Mouse (Mus musculus) C2C12 (cell line): Measurements from ENCODE around the gene Camta1.

ENCODE experiments used
- CEBPB ChIP-seq: IDR thresholded peaks from one replicate; pipeline ENCODE4 v1.6.1; 2011; ENCODE audit warnings: low read depth, mild to moderate bottlenecking, control low read depth, moderate library complexity
- CTCF ChIP-seq: IDR thresholded peaks from one replicate; pipeline ENCODE4 v1.5.1; 2011; ENCODE audit not compliant: control insufficient read depth, insufficient read depth, insufficient read length
- MAX ChIP-seq: IDR thresholded peaks from one replicate; pipeline ENCODE4 v1.6.1; 2011; ENCODE audit warnings: mild to moderate bottlenecking, control low read depth
- MYOD1 ChIP-seq: IDR thresholded peaks from one replicate; pipeline ENCODE4 v1.6.1; 2011; ENCODE audit warnings: low read depth; ENCODE audit not compliant: control insufficient read depth, insufficient read length
- MYOG ChIP-seq: IDR thresholded peaks from one replicate; pipeline ENCODE4 v1.6.1; 2011; ENCODE audit not compliant: control insufficient read depth, insufficient read length; ENCODE audit errors: extremely low read depth
- USF1 ChIP-seq: IDR thresholded peaks from one replicate; pipeline ENCODE4 v1.6.1; 2011; ENCODE audit warnings: low read depth, mild to moderate bottlenecking, control low read depth, moderate library complexity

DNA sequence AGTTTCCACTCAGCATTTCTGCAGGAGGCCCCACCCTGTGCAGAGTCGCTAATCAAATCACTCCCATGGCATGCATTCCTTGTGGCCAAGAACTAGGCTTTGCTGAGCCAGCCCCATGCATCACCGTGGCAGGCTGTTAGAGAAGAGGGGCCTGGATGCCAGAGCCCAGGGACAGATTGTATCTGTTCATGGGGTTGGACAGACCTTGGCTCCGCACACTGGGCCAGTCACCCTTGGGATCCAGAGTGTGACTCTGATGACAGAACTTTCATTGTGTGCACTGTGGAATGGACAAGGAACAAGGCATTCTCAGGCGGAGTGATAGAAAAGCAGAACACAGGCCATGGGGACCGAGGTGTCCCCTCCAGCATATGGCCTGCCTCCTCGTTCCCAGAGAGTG is 610.9 kb downstream of the Camta1 start:
- TF ChIP-seq CTCF, result no peak
- TF ChIP-seq MYOD1, result no peak
- TF ChIP-seq USF1, result no peak
- no peak for TF ChIP-seq MAX
- TF ChIP-seq MYOG, result no peak
- TF ChIP-seq CEBPB, result no peak
